Mouse (Mus musculus): Measurements from ENCODE around the gene Cbr1. TPM values are rescaled to one million over a fixed set of nuclear protein-coding genes. Genes with fewer than 3 reads are reported as not detected.
A peak's percentile ranks its signal among the peaks of the same experiment; 100 is the strongest.

The Cbr1 gene
- 18.2 TPM for polyA plus RNA-seq (2012; fragmentation: generic; extraction: Trizol)
- long read RNA-seq, experiment 1, transcript Cbr1-201 (3 exons, 1,237 nt): major isoform, 43 of 48 reads
- long read RNA-seq, experiment 1, partial matches to known transcripts: 1 of 48 reads
- long read RNA-seq, experiment 1, other reads (novel, unspliced or antisense): 3 of 48 reads
- long read RNA-seq, experiment 2, transcript Cbr1-201 (3 exons, 1,237 nt): major isoform, 12 of 12 reads
- long read RNA-seq, experiment 2, partial matches to known transcripts: 0 of 12 reads
- long read RNA-seq, experiment 2, other reads (novel, unspliced or antisense): 0 of 12 reads

- Histone ChIP-seq H3K36me3 (ENCODE audit: control insufficient read depth, insufficient read depth) (no peaks in the 10 kb centered on the region), H3ac (ENCODE audit: control insufficient read depth, insufficient read length, low read depth) (no peak within 1 kb of the TSS), H3K79me2 (ENCODE audit: control insufficient read depth, insufficient read depth) (no peaks in the 10 kb centered on the region), H3K27me3 (ENCODE audit: control insufficient read depth, insufficient read depth, insufficient read length) (no peaks in the 10 kb centered on the region), H3K79me3 (ENCODE audit: low read depth) (no peaks in the 10 kb centered on the region), H3K4me3 (ENCODE audit: insufficient read depth, poor library complexity, severe bottlenecking) (no peak within 1 kb of the TSS)
- TF ChIP-seq MYOG (IDR thresholded peaks at IDR 0.05; ENCODE audit: control insufficient read depth, extremely low read depth, insufficient read length) (no peak), FOSL1 (IDR thresholded peaks at IDR 0.05; ENCODE audit: insufficient read depth, low read length, poor library complexity, severe bottlenecking) (no peak), CEBPB (IDR thresholded peaks at IDR 0.05; ENCODE audit: low read depth) (no peak), MYOD1 (IDR thresholded peaks at IDR 0.05; ENCODE audit: control insufficient read depth, insufficient read length, low read depth) (no peak)
These were observed at the start of gene Cbr1 for GRCm38 (mm10) chr16:93605553-93605952. TSS of gene Cbr1 (plus strand) at chr16:93605853.

GRCm38 (mm10) chr16:93557646-93558045 lies 48.0 kb upstream of the Cbr1 start:
- TF ChIP-seq USF1 (IDR thresholded peaks at IDR 0.05; ENCODE audit: low read depth) (no peak), MYOD1 (IDR thresholded peaks at IDR 0.05; ENCODE audit: control insufficient read depth, insufficient read length, low read depth) (no peak), MAX (IDR thresholded peaks at IDR 0.05) (no peak), FOSL1 (IDR thresholded peaks at IDR 0.05; ENCODE audit: insufficient read depth, low read length, poor library complexity, severe bottlenecking) (no peak), CTCF (IDR thresholded peaks at IDR 0.05; ENCODE audit: control insufficient read depth, insufficient read depth, insufficient read length) (no peak), CEBPB (IDR thresholded peaks at IDR 0.05; ENCODE audit: low read depth) (no peak), MYOG (IDR thresholded peaks at IDR 0.05; ENCODE audit: control insufficient read depth, extremely low read depth, insufficient read length) (no peak)
- Histone ChIP-seq H3K36me3 (ENCODE audit: control insufficient read depth, insufficient read depth) (no peaks in the 10 kb centered on the region), H3K79me3 (ENCODE audit: low read depth) (no peaks in the 10 kb centered on the region), H3ac (ENCODE audit: control insufficient read depth, insufficient read length, low read depth) (no peak overlapping the region), H3K27me3 (ENCODE audit: control insufficient read depth, insufficient read depth, insufficient read length) (peaks cover 3% of the 10 kb centered on the region), H3K79me2 (ENCODE audit: control insufficient read depth, insufficient read depth) (no peaks in the 10 kb centered on the region), H3K4me3 (ENCODE audit: insufficient read depth, poor library complexity, severe bottlenecking) (no peak overlapping the region)

- TF ChIP-seq USF1 (IDR thresholded peaks at IDR 0.05; ENCODE audit: low read depth) (no peak), MAX (IDR thresholded peaks at IDR 0.05) (no peak), FOSL1 (IDR thresholded peaks at IDR 0.05; ENCODE audit: insufficient read depth, low read length, poor library complexity, severe bottlenecking) (no peak), MYOD1 (IDR thresholded peaks at IDR 0.05; ENCODE audit: control insufficient read depth, insufficient read length, low read depth) (no peak), MYOG (IDR thresholded peaks at IDR 0.05; ENCODE audit: control insufficient read depth, extremely low read depth, insufficient read length) (no peak), CEBPB (IDR thresholded peaks at IDR 0.05; ENCODE audit: low read depth) (no peak), CTCF (IDR thresholded peaks at IDR 0.05; ENCODE audit: control insufficient read depth, insufficient read depth, insufficient read length) (no peak)
- Histone ChIP-seq H3K79me3 (ENCODE audit: low read depth) (no peaks in the 10 kb centered on the region), H3ac (ENCODE audit: control insufficient read depth, insufficient read length, low read depth) (no peak overlapping the region), H3K4me3 (ENCODE audit: insufficient read depth, poor library complexity, severe bottlenecking) (no peak overlapping the region), H3K27me3 (ENCODE audit: control insufficient read depth, insufficient read depth, insufficient read length) (peaks cover 9% of the 10 kb centered on the region), H3K36me3 (ENCODE audit: control insufficient read depth, insufficient read depth) (no peaks in the 10 kb centered on the region), H3K79me2 (ENCODE audit: control insufficient read depth, insufficient read depth) (no peaks in the 10 kb centered on the region)
These were observed 47.2 kb upstream of the Cbr1 start for GRCm38 (mm10) chr16:93558499-93558898.

- Histone ChIP-seq H3K79me3 (ENCODE audit: low read depth) (no peaks in the 10 kb centered on the region), H3K79me2 (ENCODE audit: control insufficient read depth, insufficient read depth) (no peaks in the 10 kb centered on the region)
These were observed 33.3 kb upstream of the Cbr1 start for GRCm38 (mm10) chr16:93572383-93572782.

GRCm38 (mm10) chr16:93573434-93573833 lies 32.2 kb upstream of the Cbr1 start:
- Histone ChIP-seq H3K79me3 (ENCODE audit: low read depth) (no peaks in the 10 kb centered on the region), H3K4me3 (ENCODE audit: insufficient read depth, poor library complexity, severe bottlenecking) (no peak overlapping the region), H3K27me3 (ENCODE audit: control insufficient read depth, insufficient read depth, insufficient read length) (no peaks in the 10 kb centered on the region), H3K79me2 (ENCODE audit: control insufficient read depth, insufficient read depth) (no peaks in the 10 kb centered on the region), H3ac (ENCODE audit: control insufficient read depth, insufficient read length, low read depth) (no peak overlapping the region), H3K36me3 (ENCODE audit: control insufficient read depth, insufficient read depth) (no peaks in the 10 kb centered on the region)
- TF ChIP-seq USF1 (IDR thresholded peaks at IDR 0.05; ENCODE audit: low read depth): peak; percentile 6
- TF ChIP-seq MYOD1 (IDR thresholded peaks at IDR 0.05; ENCODE audit: control insufficient read depth, insufficient read length, low read depth): no peak

More at GRCm38 (mm10) chr16:93572383-93572782, 33.3 kb upstream of the Cbr1 start:
- Histone ChIP-seq H3K27me3 (ENCODE audit: control insufficient read depth, insufficient read depth, insufficient read length) (no peaks in the 10 kb centered on the region), H3K4me3 (ENCODE audit: insufficient read depth, poor library complexity, severe bottlenecking) (no peak overlapping the region), H3ac (ENCODE audit: control insufficient read depth, insufficient read length, low read depth) (no peak overlapping the region), H3K36me3 (ENCODE audit: control insufficient read depth, insufficient read depth) (no peaks in the 10 kb centered on the region)
- TF ChIP-seq FOSL1 (IDR thresholded peaks at IDR 0.05; ENCODE audit: insufficient read depth, low read length, poor library complexity, severe bottlenecking) (no peak), MYOG (IDR thresholded peaks at IDR 0.05; ENCODE audit: control insufficient read depth, extremely low read depth, insufficient read length) (no peak), USF1 (IDR thresholded peaks at IDR 0.05; ENCODE audit: low read depth) (no peak), CTCF (IDR thresholded peaks at IDR 0.05; ENCODE audit: control insufficient read depth, insufficient read depth, insufficient read length) (no peak), MAX (IDR thresholded peaks at IDR 0.05) (no peak), MYOD1 (IDR thresholded peaks at IDR 0.05; ENCODE audit: control insufficient read depth, insufficient read length, low read depth) (no peak), CEBPB (IDR thresholded peaks at IDR 0.05; ENCODE audit: low read depth) (no peak)

Data from C2C12 (cell line).